Mouse (Mus musculus) natural killer cell, adult 2 months (primary cell): ENCODE results near the gene Ppa2.

Source experiments
- DNase-seq, 2 experiments: peaks; one replicate each; pipeline ENCODE4 v3.0.0; 2022; ENCODE audit warnings: low spot score in 2 of 2

The Ppa2 gene

GRCm38 (mm10) chr3:133389803-133390387 is 80.0 kb downstream of the Ppa2 start:
- no peak for DNase-seq

GRCm38 (mm10) chr3:133394531-133394930 is 84.6 kb downstream of the Ppa2 start:
- no peak for DNase-seq

GRCm38 (mm10) chr3:133403849-133404248 is 93.9 kb downstream of the Ppa2 start:
- DNase-seq, result no peak

- no peak for DNase-seq
These were observed 95.7 kb downstream of the Ppa2 start for GRCm38 (mm10) chr3:133405636-133406035.

- DNase-seq, result no peak
These were observed 96.3 kb downstream of the Ppa2 start for GRCm38 (mm10) chr3:133406248-133406647.

GRCm38 (mm10) chr3:133411123-133411675 is 101.3 kb downstream of the Ppa2 start:
- DNase-seq, result no peak

GRCm38 (mm10) chr3:133411768-133412167 is 101.9 kb downstream of the Ppa2 start:
- DNase-seq, result no peak

- no peak for DNase-seq
These were observed 104.8 kb downstream of the Ppa2 start for GRCm38 (mm10) chr3:133414747-133415146.

GRCm38 (mm10) chr3:133423073-133423472 is 113.2 kb downstream of the Ppa2 start:
- no peak for DNase-seq
